Mouse (Mus musculus) megakaryocyte, embryonic 14.5 days (primary cell): ENCODE data around the gene Chd1l.

Source experiments
- FLI1 ChIP-seq: IDR thresholded peaks from 2 replicates; pipeline ENCODE4 v1.6.1; 2012; ENCODE audit warnings: low read length, inconsistent platforms, mixed read lengths
- GATA1 ChIP-seq: IDR thresholded peaks from 3 replicates; pipeline ENCODE4 v1.6.1; 2012; ENCODE audit warnings: mixed read lengths, low read length, inconsistent platforms, borderline replicate concordance

DNA sequence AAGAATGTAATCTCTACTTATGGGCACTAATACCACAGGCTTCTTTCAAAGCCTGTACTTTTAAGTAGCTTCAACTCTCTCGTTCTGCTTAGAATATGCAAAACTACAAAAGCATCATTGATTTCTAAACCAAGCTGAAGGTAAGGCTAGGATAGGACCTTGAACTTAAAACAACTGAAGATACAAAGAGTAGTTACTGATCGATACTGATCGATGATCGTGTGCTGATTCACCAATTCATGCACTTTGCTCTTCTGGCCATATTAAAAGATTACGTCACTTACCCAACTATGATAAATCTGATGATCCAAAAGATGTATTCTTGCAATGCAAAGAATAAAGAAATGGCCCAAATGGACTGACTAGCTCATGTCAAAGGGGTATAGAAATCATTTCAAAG is 43.8 kb upstream of the Chd1l start:
- no peak for TF ChIP-seq GATA1
- TF ChIP-seq FLI1: no peak
